Mouse (Mus musculus) thymus, adult 2 months (tissue): Measurements from ENCODE around the gene Ifna9.

Experiments
- CTCF ChIP-seq: fragments of 200-500 bp; IDR thresholded peaks from 2 replicates; pipeline ENCODE4 v1.5.1; 2012; ENCODE audit warnings: mild to moderate bottlenecking, control low read depth, low read length, moderate library complexity, borderline replicate concordance; ENCODE audit not compliant: control insufficient read depth, poor library complexity, insufficient read depth; ENCODE audit errors: extremely low read depth
- POLR2A ChIP-seq: fragments of 200-500 bp; IDR thresholded peaks from 2 replicates; pipeline ENCODE4 v1.6.1; 2012; ENCODE audit warnings: mild to moderate bottlenecking, low read length, control low read depth, moderate library complexity; ENCODE audit not compliant: control insufficient read depth, poor library complexity, insufficient read depth; ENCODE audit errors: extremely low read depth

GRCm38 (mm10) chr4:88641077-88641831 is 49.1 kb upstream of the Ifna9 start:
- TF ChIP-seq CTCF (peak; percentile 99), POLR2A (no peak)
